Mouse (Mus musculus) left cerebral cortex, adult 9 months (tissue): ENCODE data around the gene Rbfox2.

Experiments used
- DNase-seq, 2 experiments: peaks; one replicate each; pipeline ENCODE4 v3.0.0; 2022; ENCODE audit warnings: low spot score in 2 of 2

Rbfox2 gene

GRCm38 (mm10) chr15:77271285-77271684 is 35.5 kb downstream of the Rbfox2 start:
- DNase-seq, result no peak

GRCm38 (mm10) chr15:77269496-77269895 is 37.3 kb downstream of the Rbfox2 start:
- DNase-seq, result peak; percentile 50 to 62

DNA sequence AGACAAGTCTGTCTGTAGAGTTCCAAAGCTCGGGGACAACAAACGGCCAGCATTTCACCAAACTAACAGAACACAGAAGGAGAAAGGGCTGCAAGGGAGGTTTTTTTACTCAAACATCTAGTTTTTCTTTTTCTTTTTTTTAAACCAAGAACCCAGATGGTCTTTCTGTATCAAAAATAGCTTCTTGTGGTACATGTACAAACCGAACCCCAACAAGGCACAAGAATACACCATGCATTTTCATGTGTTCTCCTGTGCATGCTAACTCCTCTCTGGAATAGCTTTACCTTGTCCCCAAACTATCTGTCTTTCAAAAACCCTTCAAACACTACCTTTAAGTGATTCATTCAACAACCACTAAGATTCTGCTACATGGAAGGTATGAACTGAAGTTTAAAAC is 38.4 kb downstream of the Rbfox2 start:
- no peak for DNase-seq

- DNase-seq, result no peak
Observed at GRCm38 (mm10) chr15:77265318-77265717, 41.5 kb downstream of the Rbfox2 start.

DNA sequence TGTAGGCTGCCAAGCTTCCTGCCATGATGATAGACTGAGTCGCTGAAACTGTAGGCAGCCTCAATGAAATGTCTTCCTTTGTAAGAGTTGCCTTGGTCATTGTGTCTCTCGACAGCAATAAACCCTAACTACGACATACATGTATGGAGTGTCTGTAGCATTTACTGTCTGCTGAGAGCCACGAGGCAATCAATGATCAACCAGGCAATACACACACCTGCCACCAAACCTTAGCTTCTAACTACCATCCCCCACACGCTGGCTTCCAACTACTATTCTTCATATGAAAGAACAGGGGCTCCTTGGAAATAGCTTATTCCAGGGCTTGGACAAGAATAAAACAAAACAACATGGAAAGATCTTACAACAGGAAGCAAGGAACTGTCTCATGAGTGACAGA is 42.5 kb downstream of the Rbfox2 start:
- DNase-seq, result no peak

DNA sequence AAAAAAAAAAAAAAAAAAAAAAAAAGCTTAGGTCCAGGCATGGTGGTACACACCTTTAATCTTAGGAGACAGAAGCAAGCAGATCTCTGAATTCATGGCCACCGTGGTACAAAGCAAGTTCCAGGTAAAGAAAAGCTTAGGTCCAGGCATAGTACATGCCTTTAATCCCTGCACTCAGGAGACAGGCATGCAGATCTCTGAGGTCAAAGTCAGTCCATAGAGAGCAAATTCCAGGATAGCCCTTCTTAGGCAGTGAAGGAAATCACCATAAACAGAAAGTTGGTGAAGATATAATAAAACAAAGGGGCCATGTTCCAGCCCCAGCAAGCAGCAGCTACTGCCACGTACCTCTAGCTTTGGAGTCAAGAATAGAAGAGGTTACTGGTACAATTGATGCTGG is 44.0 kb downstream of the Rbfox2 start:
- no peak for DNase-seq

- peak in 1 of 2 experiments; percentile 81 for DNase-seq
Observed at GRCm38 (mm10) chr15:77257437-77258229, 49.2 kb downstream of the Rbfox2 start.

- DNase-seq, result no peak
Observed at GRCm38 (mm10) chr15:77256782-77257181, 50.0 kb downstream of the Rbfox2 start.

GRCm38 (mm10) chr15:77254636-77255035 is 52.2 kb downstream of the Rbfox2 start:
- DNase-seq, result no peak

- no peak for DNase-seq
Observed at GRCm38 (mm10) chr15:77254128-77254527, 52.7 kb downstream of the Rbfox2 start.

DNA sequence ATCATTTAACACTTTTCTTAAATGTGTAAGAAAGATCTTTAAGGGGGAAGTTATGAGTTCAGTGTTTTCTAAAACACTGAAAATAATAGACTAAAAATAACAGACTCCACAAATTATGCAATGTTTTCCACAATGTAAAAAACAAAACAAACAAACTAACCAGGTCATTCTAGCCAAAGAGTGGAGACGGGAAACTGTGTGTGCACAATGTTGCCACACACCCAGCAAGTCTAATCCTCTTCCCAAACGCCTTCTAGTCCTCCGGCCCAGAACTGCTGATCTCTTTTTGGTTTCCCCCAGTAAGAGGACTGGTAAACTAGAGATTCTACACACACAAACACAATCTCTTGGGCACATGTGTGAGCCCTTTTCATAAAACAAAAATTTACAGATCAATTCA is 55.1 kb downstream of the Rbfox2 start:
- DNase-seq, result no peak

GRCm38 (mm10) chr15:77250806-77251205 is 56.0 kb downstream of the Rbfox2 start:
- no peak for DNase-seq

DNA sequence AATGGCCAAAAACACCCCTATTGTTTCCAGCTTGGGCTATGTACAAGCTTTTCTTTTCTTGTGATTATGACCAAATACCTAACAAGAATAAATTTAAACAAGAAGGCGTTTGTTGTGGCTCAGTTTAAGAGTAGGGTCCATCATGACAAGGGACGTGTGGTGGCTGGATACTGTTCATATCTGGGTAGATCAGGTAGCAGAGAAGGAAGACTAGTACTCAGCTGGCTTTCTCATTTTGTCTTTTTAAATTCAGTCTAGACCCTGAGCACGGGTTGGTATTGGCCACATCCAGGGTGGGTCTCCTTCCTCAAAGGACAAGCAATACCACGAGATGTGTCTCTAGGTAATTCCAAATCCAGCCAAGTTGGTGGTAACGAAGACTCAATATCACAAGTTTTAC is 57.4 kb downstream of the Rbfox2 start:
- DNase-seq, result no peak

DNA sequence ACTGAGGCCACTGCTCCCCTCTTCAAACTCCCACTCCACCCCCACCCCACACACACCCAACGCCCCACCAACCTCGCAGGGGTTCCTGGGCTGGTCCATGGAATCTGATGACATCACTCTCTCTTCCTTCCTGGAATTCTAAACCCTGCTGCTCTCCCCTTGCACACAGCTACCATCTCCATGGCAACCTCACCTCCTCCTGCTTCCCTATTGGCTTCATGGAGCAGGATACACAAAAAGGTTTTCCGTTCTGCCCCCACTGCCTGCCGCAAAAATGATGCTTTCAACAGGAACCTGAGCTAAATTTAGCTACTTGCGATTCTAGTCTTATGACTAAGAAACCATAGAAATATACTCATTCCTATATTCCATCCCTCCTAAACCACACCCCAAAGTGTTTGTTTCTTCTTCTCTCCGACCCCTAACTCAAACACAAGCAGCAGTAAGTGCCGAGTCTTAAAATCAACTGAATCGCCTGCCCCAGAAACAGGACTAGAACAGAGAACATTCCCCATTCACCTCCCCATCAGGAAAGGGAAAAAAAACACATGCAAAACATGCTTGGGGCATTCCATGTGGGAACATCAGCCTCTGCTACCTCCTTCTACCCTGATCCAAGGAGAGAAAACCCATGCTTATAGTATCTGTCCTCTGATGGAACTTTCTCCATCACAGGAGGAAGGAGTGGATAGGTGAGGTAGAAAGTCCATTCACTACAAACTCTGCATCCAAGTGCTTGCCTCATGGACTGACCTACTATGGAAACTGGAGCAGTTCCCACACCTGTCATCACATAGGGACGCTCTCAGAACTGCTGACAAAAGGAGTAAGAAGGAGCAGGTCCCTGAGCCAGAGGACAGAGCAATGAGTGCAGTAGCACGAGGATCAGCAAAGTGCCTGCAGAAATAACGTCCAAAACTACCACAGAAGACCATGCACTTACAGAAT is 61.1 kb downstream of the Rbfox2 start:
- peak; percentile 91 to 93 for DNase-seq

GRCm38 (mm10) chr15:77244634-77245033 is 62.2 kb downstream of the Rbfox2 start:
- DNase-seq, result no peak

GRCm38 (mm10) chr15:77243876-77244560 is 62.8 kb downstream of the Rbfox2 start:
- no peak for DNase-seq

- DNase-seq, result no peak
Observed at GRCm38 (mm10) chr15:77240607-77241006, 66.2 kb downstream of the Rbfox2 start.

DNA sequence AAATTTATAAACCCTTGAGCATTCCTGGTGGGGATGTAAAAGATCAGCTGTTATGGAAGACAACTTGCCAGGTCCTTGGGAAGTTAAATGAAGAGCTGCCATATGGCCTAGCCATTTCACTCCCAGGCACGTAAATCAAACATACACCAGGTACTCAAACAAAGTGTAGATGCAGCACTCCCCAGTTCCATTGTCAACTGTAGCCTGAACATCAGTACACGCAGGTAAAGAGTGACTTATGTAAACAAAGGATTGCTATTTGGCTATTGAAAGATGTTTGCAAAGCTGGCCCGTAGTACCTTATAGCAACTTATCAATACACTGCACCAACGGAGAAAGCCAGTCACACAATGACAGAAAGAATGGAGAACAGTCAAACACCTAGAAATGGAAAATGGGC is 67.2 kb downstream of the Rbfox2 start:
- DNase-seq, result no peak

DNA sequence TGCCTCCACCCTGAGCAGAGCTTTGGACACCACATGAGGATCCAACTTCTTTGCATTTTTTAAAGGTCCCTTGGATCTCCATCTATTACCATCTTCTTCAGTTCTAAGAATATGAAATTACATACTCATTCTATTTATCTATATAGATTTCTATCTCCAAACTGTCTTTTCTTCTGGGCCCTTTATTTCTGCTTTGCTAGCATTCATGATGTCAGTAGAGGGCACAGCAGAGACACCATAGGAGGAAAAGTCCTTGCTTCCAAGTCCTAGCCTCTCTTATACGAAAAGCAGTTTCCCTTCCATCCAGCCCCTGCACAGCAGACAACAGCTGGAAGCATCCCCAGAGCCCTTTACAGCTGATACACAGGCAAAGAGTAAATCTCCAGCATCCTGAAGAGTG is 69.1 kb downstream of the Rbfox2 start:
- DNase-seq, result no peak

DNA sequence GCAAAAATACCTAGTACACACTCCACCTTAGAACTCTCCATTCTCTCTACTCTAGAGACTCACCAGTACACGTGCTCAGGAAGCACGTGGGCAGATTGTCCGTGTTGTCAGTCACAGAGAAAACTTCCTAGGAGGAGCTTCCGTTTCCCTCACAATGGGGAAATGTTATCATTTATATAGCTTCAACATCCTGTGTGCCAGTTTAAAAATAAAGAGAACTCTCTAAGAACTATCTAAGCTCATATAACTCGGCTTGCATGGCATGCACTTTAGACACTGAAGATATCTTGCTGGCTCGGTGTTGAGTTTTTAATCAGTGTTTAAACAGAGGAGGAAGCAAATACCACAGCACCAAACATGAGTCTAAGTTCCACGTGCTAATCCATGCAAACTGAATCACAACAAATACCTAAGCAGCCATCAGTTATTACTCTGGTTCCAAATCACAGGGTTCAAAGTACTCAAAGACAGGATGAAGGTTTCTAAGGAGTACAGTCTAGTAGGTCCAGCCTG is 70.7 kb downstream of the Rbfox2 start:
- no peak for DNase-seq

- DNase-seq, result no peak
Observed at GRCm38 (mm10) chr15:77235551-77235950, 71.3 kb downstream of the Rbfox2 start.

DNA sequence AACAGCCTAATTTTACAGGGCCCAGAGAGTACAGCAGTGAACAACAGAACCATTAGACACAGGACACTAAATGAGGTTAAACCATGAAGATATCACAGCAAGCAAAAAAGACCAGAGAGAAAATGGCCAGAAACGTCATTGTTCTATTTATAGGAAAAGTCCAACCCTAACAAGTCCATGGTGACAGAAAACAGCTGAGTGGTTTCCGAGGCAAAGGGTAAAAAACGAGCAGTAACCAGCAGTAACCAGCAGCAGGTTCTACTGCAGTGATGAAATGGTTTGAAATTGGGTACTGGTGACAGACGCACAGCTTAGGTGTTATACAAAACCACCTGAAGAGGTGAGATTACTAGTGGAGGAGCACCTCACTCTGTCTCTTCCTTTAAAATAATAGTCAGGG is 72.5 kb downstream of the Rbfox2 start:
- DNase-seq, result no peak
